Mouse (Mus musculus) MEL (cell line): ENCODE results near the gene Kdm4a. TPM values are rescaled to one million over a fixed set of nuclear protein-coding genes. Genes with fewer than 3 reads are reported as not detected.

Source experiments
- DNase-seq: peaks from one replicate; pipeline ENCODE4 v3.0.0; 2011; ENCODE audit warnings: low read depth, low spot score
- H3K27ac ChIP-seq: 2 replicates; pipeline ENCODE4 v1.5.1; 2012; ENCODE audit warnings: low read depth, mild to moderate bottlenecking, control low read depth, low read length, moderate library complexity; ENCODE audit not compliant: control insufficient read depth
- H3K27me3 ChIP-seq, 2 experiments: fragments of 150-350 bp in 1 of 2; sonication (generic) in 1 of 2; 2 replicates each; pipeline ENCODE4 v1.6.1; 2012; ENCODE audit warnings: low read length in 2 of 2, mild to moderate bottlenecking in 2 of 2, improper control_type of control experiment in 1 of 2, moderate library complexity in 1 of 2; ENCODE audit not compliant: insufficient read depth in 2 of 2, control insufficient read depth in 1 of 2
- H3K36me3 ChIP-seq, 2 experiments: 2 replicates each; pipeline ENCODE4 v1.6.1; 2012 to 2014; ENCODE audit warnings: low read length in 2 of 2, improper control_type of control experiment in 1 of 2, inconsistent platforms in 1 of 2, mild to moderate bottlenecking in 1 of 2; ENCODE audit not compliant: insufficient read depth in 2 of 2, control insufficient read depth in 1 of 2
- H3K4me1 ChIP-seq, 2 experiments: fragments of 150-350 bp in 1 of 2; sonication (generic) in 1 of 2; 2 replicates each; pipeline ENCODE4 v1.6.1; 2012; ENCODE audit warnings: low read length in 2 of 2, improper control_type of control experiment in 1 of 2, mild to moderate bottlenecking in 1 of 2; ENCODE audit not compliant: insufficient read depth in 2 of 2, control insufficient read depth in 1 of 2
- H3K4me3 ChIP-seq, 2 experiments: fragments of 150-350 bp in 1 of 2; sonication (generic) in 1 of 2; 2 replicates each; pipeline ENCODE4 v1.5.1; 2012; ENCODE audit warnings: low read depth in 2 of 2, low read length in 2 of 2, mild to moderate bottlenecking in 2 of 2, moderate library complexity in 2 of 2, control low read depth in 1 of 2, improper control_type of control experiment in 1 of 2; ENCODE audit not compliant: control insufficient read depth in 1 of 2, insufficient read depth in 1 of 2
- H3K79me2 ChIP-seq: 2 replicates; pipeline ENCODE4 v1.6.1; 2012; ENCODE audit warnings: mild to moderate bottlenecking, low read length, moderate library complexity; ENCODE audit not compliant: control insufficient read depth, poor library complexity, insufficient read depth
- H3K9ac ChIP-seq: 2 replicates; pipeline ENCODE4 v1.6.1; 2012; ENCODE audit warnings: low read depth, mild to moderate bottlenecking, control low read depth, low read length, moderate library complexity; ENCODE audit not compliant: control insufficient read depth, poor library complexity, severe bottlenecking
- H3K9me3 ChIP-seq: fragments of 150-350 bp; sonication (generic); replicated peaks from 2 replicates; pipeline ENCODE4 v1.6.1; 2012; ENCODE audit warnings: mild to moderate bottlenecking, low read length, improper control_type of control experiment, moderate library complexity; ENCODE audit not compliant: insufficient read depth
- CHD1 ChIP-seq: IDR thresholded peaks from 2 replicates; pipeline ENCODE4 v1.6.1; 2012; ENCODE audit warnings: low read depth, mild to moderate bottlenecking, inconsistent platforms, low read length, improper control_type of control experiment
- CTCF ChIP-seq, 3 experiments: IDR thresholded peaks in 2 of 3; conservative IDR thresholded peaks in 1 of 3; 2 replicates each; pipeline ENCODE4 v1.5.1; 2011 to 2012; ENCODE audit warnings: low read length in 3 of 3, low read depth in 2 of 3, mild to moderate bottlenecking in 2 of 3, improper control_type of control experiment in 1 of 3, inconsistent platforms in 1 of 3, mixed read lengths in 1 of 3, moderate library complexity in 1 of 3; ENCODE audit not compliant: control insufficient read depth in 1 of 3, insufficient read depth in 1 of 3, poor library complexity in 1 of 3, severe bottlenecking in 1 of 3
- EP300 ChIP-seq, 2 experiments: IDR thresholded peaks; 2 replicates each; pipeline ENCODE4 v1.6.1; 2011; ENCODE audit warnings: improper control_type of control experiment in 2 of 2, low read length in 2 of 2, low read depth in 1 of 2, mild to moderate bottlenecking in 1 of 2
- ETS1 ChIP-seq: IDR thresholded peaks from 2 replicates; pipeline ENCODE4 v1.6.1; 2012; ENCODE audit warnings: low read depth, mild to moderate bottlenecking, inconsistent platforms, low read length, improper control_type of control experiment, moderate library complexity
- GABPA ChIP-seq: IDR thresholded peaks from 2 replicates; pipeline ENCODE4 v1.6.1; 2012; ENCODE audit warnings: low read depth, mild to moderate bottlenecking, inconsistent platforms, low read length, improper control_type of control experiment, moderate library complexity
- GATA1 ChIP-seq: IDR thresholded peaks from 2 replicates; pipeline ENCODE4 v1.6.1; 2011; ENCODE audit warnings: low read depth, low read length, improper control_type of control experiment
- JUND ChIP-seq: IDR thresholded peaks from 2 replicates; pipeline ENCODE4 v1.6.1; 2011; ENCODE audit warnings: low read depth, mild to moderate bottlenecking, improper control_type of control experiment, low read length
- MAFK ChIP-seq: IDR thresholded peaks from 2 replicates; pipeline ENCODE4 v1.6.1; 2011; ENCODE audit warnings: low read depth, mild to moderate bottlenecking, low read length, improper control_type of control experiment, borderline replicate concordance
- MAX ChIP-seq: IDR thresholded peaks from 2 replicates; pipeline ENCODE4 v1.6.1; 2011; ENCODE audit warnings: low read length, improper control_type of control experiment
- MAZ ChIP-seq: IDR thresholded peaks from 2 replicates; pipeline ENCODE4 v1.6.1; 2012; ENCODE audit warnings: low read depth, mild to moderate bottlenecking, inconsistent platforms, low read length, improper control_type of control experiment
- MEF2A ChIP-seq: IDR thresholded peaks from 2 replicates; pipeline ENCODE4 v1.6.1; 2014; ENCODE audit warnings: low read depth, mild to moderate bottlenecking, inconsistent platforms, low read length, improper control_type of control experiment; ENCODE audit not compliant: poor library complexity, insufficient replicate concordance, severe bottlenecking; ENCODE audit errors: extremely low read depth
- MXI1 ChIP-seq: IDR thresholded peaks from 2 replicates; pipeline ENCODE4 v1.6.1; 2011; ENCODE audit warnings: mild to moderate bottlenecking, low read depth, low read length, improper control_type of control experiment
- MYB ChIP-seq: IDR thresholded peaks from 2 replicates; pipeline ENCODE4 v1.6.1; 2011; ENCODE audit warnings: mild to moderate bottlenecking, low read depth, low read length, improper control_type of control experiment
- NRF1 ChIP-seq: IDR thresholded peaks from 2 replicates; pipeline ENCODE4 v1.6.1; 2014; ENCODE audit warnings: low read depth, mild to moderate bottlenecking, inconsistent platforms, low read length, improper control_type of control experiment, moderate library complexity; ENCODE audit not compliant: poor library complexity, insufficient read depth, severe bottlenecking
- POLR2AphosphoS2 ChIP-seq: IDR thresholded peaks from 2 replicates; pipeline ENCODE4 v1.6.1; 2011; ENCODE audit warnings: low read length, improper control_type of control experiment
- POLR2AphosphoS5 ChIP-seq: IDR thresholded peaks from 2 replicates; pipeline ENCODE4 v1.6.1; 2012; ENCODE audit warnings: low read depth, borderline replicate concordance, mild to moderate bottlenecking, inconsistent platforms, low read length, moderate library complexity, mixed read lengths
- RAD21 ChIP-seq: IDR thresholded peaks from 2 replicates; pipeline ENCODE4 v1.6.1; 2011; ENCODE audit warnings: mild to moderate bottlenecking, low read depth, low read length, improper control_type of control experiment
- RCOR1 ChIP-seq: IDR thresholded peaks from 2 replicates; pipeline ENCODE4 v1.6.1; 2012; ENCODE audit warnings: low read depth, mild to moderate bottlenecking, inconsistent platforms, low read length, improper control_type of control experiment
- TBP ChIP-seq: IDR thresholded peaks from 2 replicates; pipeline ENCODE4 v1.8.0; 2011; ENCODE audit warnings: low read depth, low read length, improper control_type of control experiment
- TCF12 ChIP-seq: IDR thresholded peaks from 2 replicates; pipeline ENCODE4 v1.6.1; 2014; ENCODE audit warnings: low read depth, mild to moderate bottlenecking, inconsistent platforms, low read length, improper control_type of control experiment, moderate library complexity
- USF1 ChIP-seq: IDR thresholded peaks from 2 replicates; pipeline ENCODE4 v1.6.1; 2014; ENCODE audit warnings: low read depth, mild to moderate bottlenecking, inconsistent platforms, low read length, improper control_type of control experiment, moderate library complexity
- ZKSCAN1 ChIP-seq: IDR thresholded peaks from 2 replicates; pipeline ENCODE4 v1.6.1; 2012; ENCODE audit warnings: low read depth, mild to moderate bottlenecking, inconsistent platforms, low read length, improper control_type of control experiment, moderate library complexity
- ZMIZ1 ChIP-seq: IDR thresholded peaks from 2 replicates; pipeline ENCODE4 v1.6.1; 2012; ENCODE audit warnings: low read depth, mild to moderate bottlenecking, inconsistent platforms, low read length, improper control_type of control experiment, moderate library complexity
- polyA plus RNA-seq, 2 experiments: library from polyadenylated mRNA; stranded (reverse) in 1 of 2; unstranded in 1 of 2; fragments of >175 nt in 1 of 2; fragments of >200 nt in 1 of 2; gene quantifications; 2 replicates each; pipeline versions ENCODE4 v1.2.1 to v1.2.4; 2012; ENCODE audit warnings: low replicate concordance in 2 of 2, low read depth in 1 of 2; ENCODE audit not compliant: insufficient read length in 2 of 2, insufficient read depth in 1 of 2, missing spikeins in 1 of 2
- total RNA-seq: library from RNA; depleted of rRNA; stranded (reverse); fragments of 300-350 nt; gene quantifications from 2 replicates; pipeline ENCODE4 v1.2.3, GENCODE M21; 2012

Gene Kdm4a
- total and polyA plus RNA-seq, 3 experiments = 31.4 to 49.6 TPM; not detected in 1

DNA sequence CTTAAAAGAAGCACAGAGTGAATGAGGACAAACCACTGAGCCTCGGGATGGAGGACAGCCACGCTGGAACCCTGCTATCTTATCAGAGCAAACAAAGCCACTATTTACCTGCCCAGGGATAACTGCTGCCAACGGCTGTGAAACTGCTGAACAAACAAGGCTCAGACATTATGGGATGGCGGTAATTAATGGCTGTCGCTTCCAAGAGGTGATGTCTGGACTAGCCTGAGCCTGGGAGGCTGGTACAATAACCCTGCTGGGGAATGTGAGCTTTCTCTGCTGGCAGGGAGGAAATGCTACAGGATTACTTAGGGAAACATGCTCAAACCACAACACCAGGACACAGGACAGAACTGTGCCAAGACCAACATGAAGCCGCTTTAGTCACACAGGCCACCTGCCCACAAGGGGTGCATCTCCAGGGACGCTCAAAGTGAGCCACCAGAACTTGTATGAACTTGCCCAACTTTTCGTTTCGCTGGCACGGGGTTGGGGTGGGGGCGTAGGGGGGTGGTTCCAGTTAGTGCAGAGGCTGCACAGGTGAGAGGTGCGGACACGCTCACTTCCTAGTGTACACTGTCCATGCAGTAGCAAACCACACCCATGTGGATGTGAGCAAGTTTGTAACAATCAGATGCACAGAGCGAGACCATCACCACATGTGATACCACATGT lies 56.7 kb downstream of the Kdm4a start:
- H3K27ac ChIP-seq = no peak overlapping the region
- peak; percentile 36 for DNase-seq
- H3K79me2 ChIP-seq = peaks cover 12% of the 10 kb centered on the region; the same call in 1 of the 2 replicates
- peaks cover 19 to 31% of the 10 kb centered on the region in 2 experiments for H3K4me1 ChIP-seq
- peak; percentile 53 for TF ChIP-seq GATA1
- no peak for TF ChIP-seq MEF2A
- TF ChIP-seq RCOR1 = no peak
- no peak for TF ChIP-seq JUND
- TF ChIP-seq USF1 = no peak
- TF ChIP-seq CTCF (IDR thresholded peaks at IDR 0.05 in 2 of 3, conservative IDR thresholded peaks at IDR 0.05 in 1 of 3; ENCODE audit: control insufficient read depth in 1 of 3, insufficient read depth in 1 of 3, low read depth in 2 of 3, low read length in 3 of 3, poor library complexity in 1 of 3, severe bottlenecking in 1 of 3) = no peak
- TF ChIP-seq NRF1 = no peak
- no peak for TF ChIP-seq ZKSCAN1
- peak; percentile 85 for TF ChIP-seq TCF12
- no peak for TF ChIP-seq TBP
- no peak for TF ChIP-seq CHD1
- no peak for TF ChIP-seq MAZ
- no peak for TF ChIP-seq GABPA
- no peak for TF ChIP-seq MAX
- TF ChIP-seq MXI1 = no peak
- no peak for TF ChIP-seq MAFK
- TF ChIP-seq ZMIZ1 = no peak
- no peak for TF ChIP-seq POLR2AphosphoS5
- peak; percentile 67 to 85 for TF ChIP-seq EP300 (IDR thresholded peaks at IDR 0.05; ENCODE audit: low read depth in 1 of 2, low read length in 2 of 2)
- peak; percentile 69 for TF ChIP-seq ETS1
- TF ChIP-seq RAD21 = no peak
- no peak for TF ChIP-seq POLR2AphosphoS2
- peak; percentile 82 for TF ChIP-seq MYB
- H3K9me3 ChIP-seq = no peaks in the 10 kb centered on the region
- H3K4me3 ChIP-seq = no peak overlapping the region
- H3K36me3 ChIP-seq = peaks cover 3 to 22% of the 10 kb centered on the region in 2 experiments; a peak in 3 of 4 replicates
- H3K9ac ChIP-seq = no peak overlapping the region
- no peaks in the 10 kb centered on the region for H3K27me3 ChIP-seq
